Mouse (Mus musculus): ENCODE measurements around the gene 6430548M08Rik. TPM values are rescaled to one million over a fixed set of nuclear protein-coding genes. Genes with fewer than 3 reads are reported as not detected.
A peak's percentile ranks its signal among the peaks of the same experiment; 100 is the strongest.

Gene 6430548M08Rik
- polyA plus RNA-seq, 1 experiment from 2014 or later, result 3.4 TPM

DNA sequence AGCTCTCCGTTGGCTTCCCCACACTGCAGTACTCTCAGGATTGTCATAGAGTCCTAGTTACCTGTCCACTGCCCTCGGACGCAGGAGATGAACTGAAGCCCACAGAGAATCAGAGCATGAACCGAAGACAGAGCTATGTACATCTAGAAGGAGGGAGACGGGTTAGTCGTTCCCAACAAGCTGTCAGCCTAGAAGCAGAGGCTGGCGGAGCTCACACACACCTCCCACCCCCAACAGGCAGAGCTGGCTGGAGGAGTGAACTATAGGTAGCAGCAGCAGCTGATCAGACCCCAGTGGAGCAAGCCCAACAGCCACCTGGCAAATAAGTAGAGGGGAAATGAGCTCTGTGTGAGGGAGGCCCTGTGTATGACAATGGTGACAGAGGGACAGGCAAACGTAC lies 29.2 kb upstream of the 6430548M08Rik start:
- Histone ChIP-seq H3K36me3 (replicated peaks) (peaks cover 87% of the 10 kb centered on the region), H3K27me3 (replicated peaks; ENCODE audit: low read depth, poor library complexity, severe bottlenecking) (no peaks in the 10 kb centered on the region), H3K9me3 (no peaks in the 10 kb centered on the region), H3K4me1 (peaks cover 6% of the 10 kb centered on the region; the same call in 1 of the 2 replicates), H3K4me3 (no peak overlapping the region), H3K27ac (replicated peaks) (no peak overlapping the region)
- 93% methylated on average over 8 of the region's 8 CpGs for WGBS
- no peak for DNase-seq (ENCODE audit: low spot score)

DNA sequence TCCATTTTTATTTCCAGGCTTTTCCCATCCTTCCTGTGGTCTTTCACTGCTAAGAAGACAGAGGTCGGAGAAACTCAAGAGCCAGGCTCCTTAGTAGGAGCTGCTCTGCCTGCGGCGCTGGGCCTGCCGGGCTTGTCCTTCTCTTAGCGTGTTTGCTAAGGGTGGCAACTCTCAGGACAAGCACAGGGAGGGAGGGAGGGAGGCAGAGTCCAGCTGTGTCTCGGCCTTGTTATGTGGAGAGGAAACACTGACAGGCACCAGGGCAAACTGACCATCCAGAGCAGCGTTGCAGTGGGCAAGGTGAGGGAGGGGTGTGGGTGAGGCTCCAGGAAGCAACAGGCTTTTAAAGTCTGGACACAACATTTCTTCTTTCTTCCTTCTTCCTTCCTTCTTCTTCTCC lies 24.4 kb upstream of the 6430548M08Rik start:
- H3K36me3 ChIP-seq (replicated peaks), result peaks cover 92% of the 10 kb centered on the region
- H3K4me1 ChIP-seq, result no peaks in the 10 kb centered on the region
- H3K27ac ChIP-seq (replicated peaks), result no peak overlapping the region
- H3K4me3 ChIP-seq, result no peak overlapping the region
- DNase-seq (ENCODE audit: low spot score), result no peak
- no peaks in the 10 kb centered on the region for H3K27me3 ChIP-seq (replicated peaks; ENCODE audit: low read depth, poor library complexity, severe bottlenecking)
- 79% methylated on average over 7 of the region's 7 CpGs for WGBS
- no peaks in the 10 kb centered on the region for H3K9me3 ChIP-seq

DNA sequence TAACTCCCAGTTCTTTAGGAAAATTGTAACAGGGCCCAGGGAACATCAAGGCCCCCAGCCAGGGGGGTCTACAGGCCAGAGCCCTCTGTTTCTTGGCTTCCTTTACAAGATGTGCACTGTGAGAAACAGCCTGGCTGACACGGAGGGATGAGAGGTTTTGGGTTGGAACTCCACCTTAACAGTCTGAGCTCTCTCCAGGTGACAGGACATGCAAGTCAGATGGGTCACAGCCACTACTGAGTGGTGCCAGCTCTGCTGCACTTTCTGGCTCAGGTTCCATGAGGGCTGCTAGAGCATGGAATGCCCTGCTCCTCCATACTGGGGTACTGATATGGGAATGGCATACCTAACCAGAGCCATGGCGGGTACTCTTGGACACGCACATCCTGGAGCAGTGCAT lies 22.9 kb upstream of the 6430548M08Rik start:
- peaks cover 81% of the 10 kb centered on the region for H3K36me3 ChIP-seq (replicated peaks)
- H3K9me3 ChIP-seq, result no peaks in the 10 kb centered on the region

DNA sequence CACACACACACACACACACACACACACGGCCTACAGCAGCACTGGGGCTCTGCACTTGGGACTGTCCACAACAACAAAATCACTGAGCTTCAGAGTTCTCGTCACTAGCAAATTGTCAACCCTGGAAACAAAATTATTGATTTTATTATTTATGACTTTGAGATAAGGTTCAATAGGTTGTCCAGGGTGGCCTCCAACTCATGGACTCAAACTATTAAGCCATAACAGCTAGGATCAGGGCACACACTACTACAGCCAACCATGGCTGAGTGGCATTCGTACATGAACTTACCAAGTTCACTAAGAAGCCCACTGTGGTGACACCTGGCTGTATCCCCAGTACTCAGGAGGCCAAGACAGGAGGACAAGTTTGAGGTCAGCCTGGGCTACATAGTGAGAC lies 20.8 kb upstream of the 6430548M08Rik start:
- 92% methylated on average over 3 of the region's 3 CpGs for WGBS
- Histone ChIP-seq H3K27ac (replicated peaks) (no peak overlapping the region), H3K4me1 (0 out of 2 replicates have a peak, but pooled peaks cover 3% of the 10 kb centered on the region), H3K36me3 (replicated peaks) (peaks cover 60% of the 10 kb centered on the region), H3K9me3 (no peaks in the 10 kb centered on the region), H3K27me3 (replicated peaks; ENCODE audit: low read depth, poor library complexity, severe bottlenecking) (no peaks in the 10 kb centered on the region), H3K4me3 (no peak overlapping the region)
- DNase-seq (ENCODE audit: low spot score), result no peak

More for the DNA sequence above, 22.9 kb upstream of the 6430548M08Rik start:
- 94% methylated on average over 3 of the region's 3 CpGs for WGBS
- Histone ChIP-seq H3K27me3 (replicated peaks; ENCODE audit: low read depth, poor library complexity, severe bottlenecking) (no peaks in the 10 kb centered on the region), H3K4me3 (no peak overlapping the region), H3K4me1 (no peaks in the 10 kb centered on the region), H3K27ac (replicated peaks) (no peak overlapping the region)
- DNase-seq (ENCODE audit: low spot score), result no peak

DNA sequence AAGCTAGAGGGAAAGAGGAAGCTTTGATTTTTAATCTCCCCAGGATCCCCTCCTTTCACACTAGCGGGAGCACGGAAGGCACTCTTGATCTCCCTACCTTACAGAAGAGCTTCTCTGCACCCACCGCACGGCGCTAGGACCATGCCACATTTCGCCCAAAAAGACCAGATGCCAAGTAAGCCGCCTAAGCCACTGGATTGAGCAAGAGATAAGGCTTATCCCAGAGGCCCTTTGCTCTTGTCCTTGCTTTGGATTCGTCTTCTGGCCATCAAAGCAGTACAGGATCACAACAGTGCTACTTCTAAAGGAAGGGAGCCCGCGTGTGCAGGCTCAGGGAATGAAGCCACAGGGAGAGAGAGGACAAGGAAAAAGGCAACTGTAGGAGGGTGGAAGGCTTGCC lies 19.2 kb upstream of the 6430548M08Rik start:
- no peak for DNase-seq (ENCODE audit: low spot score)
- Histone ChIP-seq H3K9me3 (no peaks in the 10 kb centered on the region), H3K4me3 (no peak overlapping the region), H3K4me1 (peaks cover 6% of the 10 kb centered on the region), H3K36me3 (replicated peaks) (peaks cover 50% of the 10 kb centered on the region), H3K27ac (replicated peaks) (no peak overlapping the region), H3K27me3 (replicated peaks; ENCODE audit: low read depth, poor library complexity, severe bottlenecking) (no peaks in the 10 kb centered on the region)
- 93% methylated on average over 10 of the region's 10 CpGs for WGBS

DNA sequence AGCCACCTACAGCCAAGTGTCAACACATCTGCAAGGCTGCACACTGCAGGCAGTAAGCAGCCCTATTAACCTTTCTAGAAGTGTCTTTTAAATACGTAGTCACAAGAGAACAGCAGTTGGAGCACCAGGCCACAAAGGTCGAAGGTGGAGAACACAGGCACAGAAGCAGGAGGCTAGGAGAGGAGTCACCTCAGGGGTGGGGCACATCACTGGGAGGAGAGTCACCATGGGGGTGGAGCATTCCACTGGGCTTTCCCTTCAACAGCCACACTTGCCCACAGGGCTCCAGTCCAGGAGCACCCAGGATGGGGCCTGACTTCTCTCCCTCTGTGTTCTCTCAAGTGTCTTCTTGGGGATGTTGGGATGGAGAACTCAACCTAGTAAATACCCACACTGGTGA lies 17.5 kb upstream of the 6430548M08Rik start:
- no peak for DNase-seq (ENCODE audit: low spot score)
- WGBS, result 77% methylated on average over 2 of the region's 2 CpGs

DNA sequence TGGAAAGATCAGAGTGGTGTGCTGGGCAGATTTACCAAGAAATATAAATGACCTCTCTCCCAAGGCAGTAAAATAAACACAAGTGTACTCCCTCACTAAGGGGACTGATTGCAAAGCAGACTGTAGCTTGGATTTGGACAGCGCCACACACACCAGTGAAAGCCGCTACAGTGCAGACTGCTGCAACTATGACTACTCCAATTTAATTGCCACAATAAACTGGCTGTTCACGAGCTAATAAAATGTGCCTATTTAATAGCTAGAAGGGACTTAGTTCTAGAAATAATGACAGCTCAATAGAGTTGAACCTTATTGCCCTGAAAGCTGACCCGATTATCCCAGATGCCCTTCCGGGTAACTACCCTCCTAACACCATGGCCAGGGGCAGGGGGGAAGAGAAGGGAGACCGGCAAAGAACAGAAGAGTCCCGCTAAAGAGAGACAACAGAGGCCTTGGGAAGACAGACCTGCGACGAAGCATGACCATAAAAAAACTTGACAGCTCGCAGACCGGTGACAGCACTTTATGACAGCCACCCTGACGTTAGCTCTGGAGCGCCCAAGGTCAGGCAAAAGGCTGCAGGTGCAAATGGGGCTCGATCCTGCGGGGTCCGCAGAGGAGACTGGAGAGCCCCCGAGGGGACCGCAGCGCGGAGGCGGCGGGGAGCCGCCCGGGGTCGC lies 13.4 kb upstream of the 6430548M08Rik start:
- H3K9me3 ChIP-seq, result no peaks in the 10 kb centered on the region
- DNase-seq (ENCODE audit: low spot score), result no peak
- peak overlapping the region; percentile 92 for H3K27ac ChIP-seq (replicated peaks)
- H3K27me3 ChIP-seq (replicated peaks; ENCODE audit: low read depth, poor library complexity, severe bottlenecking), result no peaks in the 10 kb centered on the region
- 8% methylated on average over 25 of the region's 25 CpGs for WGBS
- peaks cover 34% of the 10 kb centered on the region for H3K4me1 ChIP-seq
- H3K36me3 ChIP-seq (replicated peaks), result peaks cover 6% of the 10 kb centered on the region
- H3K4me3 ChIP-seq, result peak overlapping the region; percentile 99

More for the DNA sequence above, 17.5 kb upstream of the 6430548M08Rik start:
- no peak overlapping the region for H3K4me3 ChIP-seq
- no peaks in the 10 kb centered on the region for H3K9me3 ChIP-seq
- H3K27me3 ChIP-seq (replicated peaks; ENCODE audit: low read depth, poor library complexity, severe bottlenecking), result no peaks in the 10 kb centered on the region
- peaks cover 19% of the 10 kb centered on the region for H3K4me1 ChIP-seq
- H3K36me3 ChIP-seq (replicated peaks), result peaks cover 33% of the 10 kb centered on the region
- no peak overlapping the region for H3K27ac ChIP-seq (replicated peaks)

DNA sequence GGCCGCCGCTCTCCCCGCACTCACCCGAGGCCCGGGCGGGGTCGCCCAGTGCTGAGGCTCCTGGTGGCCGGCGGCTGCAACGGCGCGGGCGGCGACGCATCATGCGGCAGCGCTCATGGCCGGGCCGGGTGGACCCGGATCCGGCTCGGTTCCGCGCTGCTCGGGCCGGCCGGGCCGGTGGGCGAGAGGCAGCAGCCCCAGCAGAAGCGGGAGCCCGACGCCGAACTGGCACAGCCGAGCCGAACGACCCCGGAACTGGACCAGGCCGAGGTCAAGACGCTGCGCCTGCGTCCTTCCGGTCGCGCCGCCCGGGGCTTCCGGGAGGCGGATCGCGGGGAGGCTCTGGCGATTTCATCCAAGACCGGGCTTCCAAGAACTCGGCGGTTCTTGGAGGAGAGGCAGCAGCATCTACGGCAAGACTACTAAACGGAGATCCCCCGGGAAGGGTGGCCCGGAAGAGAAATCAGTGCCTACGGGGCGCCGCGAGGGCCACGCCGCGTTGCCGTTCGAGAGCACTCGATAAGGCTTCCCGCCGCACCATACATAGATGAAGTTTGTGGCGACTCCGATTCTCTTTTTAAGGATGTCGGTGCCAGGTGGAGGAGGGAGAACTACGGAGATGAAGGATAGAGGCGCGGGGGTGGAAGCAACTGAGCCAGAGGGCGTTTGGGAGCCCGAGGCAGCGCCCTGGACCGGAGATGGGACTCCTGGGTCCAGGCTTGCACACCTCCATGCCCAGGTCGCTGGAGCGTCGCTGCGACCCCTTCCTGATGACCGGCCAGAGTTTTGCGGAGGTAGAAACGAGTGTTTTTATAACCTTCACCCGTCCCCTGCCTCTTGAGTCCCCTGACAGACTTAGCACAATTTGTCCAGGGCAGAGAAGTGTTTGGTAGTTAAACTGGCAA lies 12.6 kb upstream of the 6430548M08Rik start, which contains the start of gene Zdhhc7:
Gene Zdhhc7, minus strand, starts transcription at position 415 of the 905 bp plus-strand sequence.
- Histone ChIP-seq H3K27ac (replicated peaks) (peak within 1 kb of the TSS; percentile 92), H3K4me1 (peaks cover 34% of the 10 kb centered on the region), H3K4me3 (peak within 1 kb of the TSS; percentile 99), H3K9me3 (no peaks in the 10 kb centered on the region), H3K36me3 (replicated peaks) (peaks cover 8% of the 10 kb centered on the region), H3K27me3 (replicated peaks; ENCODE audit: low read depth, poor library complexity, severe bottlenecking) (no peaks in the 10 kb centered on the region)
- peak; percentile 82 for DNase-seq (ENCODE audit: low spot score)
- WGBS, result under 1% methylated on average over 88 of the region's 88 CpGs

DNA sequence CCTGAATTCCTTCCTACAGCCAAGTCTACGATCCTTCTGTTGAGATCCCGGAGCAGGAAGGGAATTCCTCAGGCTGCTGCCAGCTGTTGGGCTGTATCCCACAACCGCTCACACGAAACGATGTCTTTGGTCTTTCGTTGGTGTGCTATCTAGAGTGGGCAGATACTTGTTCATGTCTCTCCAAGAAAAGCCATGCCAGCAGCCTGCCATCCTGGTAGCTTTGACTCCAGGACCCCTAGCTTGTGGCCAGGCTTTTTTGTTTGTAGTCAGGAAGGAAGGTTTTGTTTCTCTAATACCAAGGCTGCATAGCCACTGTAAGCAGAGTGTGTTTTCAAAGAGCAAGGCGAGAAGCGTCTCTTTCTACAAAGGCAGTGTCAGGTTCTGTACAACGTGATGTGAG lies 10.0 kb upstream of the 6430548M08Rik start:
- Histone ChIP-seq H3K36me3 (replicated peaks) (peaks cover 8% of the 10 kb centered on the region; the same call in 1 of the 2 replicates), H3K4me1 (peaks cover 31% of the 10 kb centered on the region), H3K27ac (replicated peaks) (no peak overlapping the region), H3K4me3 (no peak overlapping the region), H3K27me3 (replicated peaks; ENCODE audit: low read depth, poor library complexity, severe bottlenecking) (no peaks in the 10 kb centered on the region), H3K9me3 (no peaks in the 10 kb centered on the region)
- WGBS, result 94% methylated on average over 9 of the region's 9 CpGs
- no peak for DNase-seq (ENCODE audit: low spot score)

DNA sequence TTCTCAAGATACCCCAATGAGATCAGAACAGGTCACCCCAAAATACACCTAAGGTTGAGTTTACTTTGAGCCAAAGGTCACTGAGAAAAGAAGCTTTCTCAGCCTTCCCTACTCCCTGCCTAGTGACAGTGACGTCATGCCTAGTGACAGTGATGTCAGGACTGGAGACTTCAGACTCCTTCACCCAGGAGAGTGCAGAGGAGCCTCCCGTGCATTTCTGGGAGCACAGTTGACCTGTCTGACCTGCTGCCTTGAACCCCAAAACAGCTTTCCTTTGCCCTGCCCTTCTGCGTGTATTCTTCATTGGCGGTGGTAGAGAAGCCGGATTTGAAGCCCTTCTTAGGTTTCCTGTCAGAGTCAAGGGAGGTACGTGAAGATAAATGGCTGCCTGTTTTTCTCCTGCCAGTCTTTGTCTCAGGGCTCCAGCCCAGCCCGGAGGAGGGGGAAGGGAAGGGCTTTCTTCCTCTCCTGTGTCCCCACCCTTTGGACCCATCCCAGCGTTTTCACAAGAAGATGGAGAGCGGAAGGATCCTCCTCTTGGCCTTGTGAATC lies 9.2 kb upstream of the 6430548M08Rik start:
- H3K27me3 ChIP-seq (replicated peaks; ENCODE audit: low read depth, poor library complexity, severe bottlenecking), result no peaks in the 10 kb centered on the region
- H3K36me3 ChIP-seq (replicated peaks), result peaks cover 8% of the 10 kb centered on the region; the same call in 1 of the 2 replicates
- WGBS, result 69% methylated on average over 9 of the region's 9 CpGs
- H3K4me1 ChIP-seq, result peaks cover 28% of the 10 kb centered on the region
- H3K4me3 ChIP-seq, result no peak overlapping the region
- H3K27ac ChIP-seq (replicated peaks), result no peak overlapping the region
- no peaks in the 10 kb centered on the region for H3K9me3 ChIP-seq
- no peak for DNase-seq (ENCODE audit: low spot score)

DNA sequence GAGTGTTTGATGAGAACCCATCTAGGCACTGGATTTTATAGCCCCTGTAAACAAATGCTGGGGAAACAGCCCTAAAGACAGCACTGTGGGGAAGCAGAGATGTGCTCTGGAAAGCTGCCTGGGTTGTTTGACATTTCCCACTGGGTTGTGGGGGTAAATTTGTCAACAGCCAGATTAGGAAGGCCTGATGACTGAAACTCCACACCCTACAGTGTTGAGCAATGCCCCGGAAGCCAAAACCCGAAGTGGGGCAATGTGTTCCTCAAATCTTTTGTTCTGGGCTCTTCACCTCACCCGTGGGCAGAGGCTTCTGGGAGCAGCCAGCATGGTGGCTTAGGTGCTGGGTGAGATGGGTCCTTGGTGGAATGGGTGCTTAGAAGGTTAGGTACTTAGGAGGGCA lies 4.8 kb upstream of the 6430548M08Rik start:
- Histone ChIP-seq H3K9me3 (no peaks in the 10 kb centered on the region), H3K4me3 (no peak overlapping the region), H3K27me3 (replicated peaks; ENCODE audit: low read depth, poor library complexity, severe bottlenecking) (peaks cover 20% of the 10 kb centered on the region), H3K4me1 (peaks cover 14% of the 10 kb centered on the region), H3K27ac (replicated peaks) (no peak overlapping the region), H3K36me3 (replicated peaks) (peaks cover 8% of the 10 kb centered on the region; the same call in 1 of the 2 replicates)
- DNase-seq (ENCODE audit: low spot score), result no peak
- 67% methylated on average over 3 of the region's 3 CpGs for WGBS

DNA sequence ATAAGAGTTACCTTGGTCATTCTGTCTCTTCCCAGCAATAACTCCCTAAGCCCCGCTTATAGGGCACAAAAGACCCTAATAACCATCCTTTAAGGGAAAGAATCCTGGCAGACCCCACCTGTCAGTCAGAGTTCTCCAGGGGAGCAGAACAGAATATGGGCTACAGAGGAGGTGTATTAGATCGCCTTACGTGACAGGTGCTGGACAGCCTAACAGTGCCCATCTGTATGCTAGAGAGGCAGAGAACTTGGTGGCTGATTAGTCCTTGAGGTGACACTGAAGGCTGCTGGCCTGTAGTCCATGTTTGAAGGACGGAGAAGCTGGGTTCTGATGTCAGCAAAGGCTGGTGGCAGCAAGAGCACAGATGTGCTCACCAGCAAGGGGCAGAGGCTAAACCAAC lies 3.0 kb upstream of the 6430548M08Rik start:
- Histone ChIP-seq H3K27ac (replicated peaks) (no peak overlapping the region), H3K27me3 (replicated peaks; ENCODE audit: low read depth, poor library complexity, severe bottlenecking) (peaks cover 38% of the 10 kb centered on the region), H3K9me3 (no peaks in the 10 kb centered on the region), H3K4me3 (no peak overlapping the region), H3K4me1 (peaks cover 20% of the 10 kb centered on the region), H3K36me3 (replicated peaks) (no peaks in the 10 kb centered on the region)
- no peak for DNase-seq (ENCODE audit: low spot score)
- WGBS, result 82% methylated on average over 4 of the region's 4 CpGs
